Mouse (Mus musculus) ES-Bruce4 (cell line): Measurements from ENCODE around the gene 1500009L16Rik.

Source experiments
- CTCF ChIP-seq: IDR thresholded peaks from one replicate; pipeline ENCODE4 v1.8.1; 2011; ENCODE audit warnings: low read depth, low read length
- POLR2A ChIP-seq: IDR thresholded peaks from one replicate; pipeline ENCODE4 v1.8.1; 2011; ENCODE audit warnings: low read length; ENCODE audit not compliant: insufficient read depth

DNA sequence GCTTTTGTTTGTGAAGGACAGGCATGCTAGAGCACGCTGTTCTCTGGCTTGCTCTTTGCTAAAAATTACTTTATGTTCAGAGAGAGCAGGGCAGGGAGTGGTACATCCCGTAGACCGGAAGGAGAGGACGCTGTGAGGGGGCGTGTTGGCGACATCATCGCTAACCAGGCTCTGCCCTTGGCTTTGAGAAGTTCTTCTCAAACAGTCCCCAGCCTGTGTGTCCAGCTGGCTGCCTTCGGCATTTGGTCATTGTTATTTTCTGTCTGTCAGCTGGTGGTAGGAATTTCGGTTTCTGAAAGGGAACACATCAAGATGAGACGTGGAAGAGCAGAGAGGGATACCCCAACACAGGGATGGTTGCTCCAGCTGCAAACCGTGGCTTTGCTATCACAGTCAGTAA, 3.5 kb downstream of the 1500009L16Rik start:
- TF ChIP-seq CTCF (no peak), POLR2A (no peak)
